Mouse (Mus musculus) hindbrain, postnatal 0 days (tissue): ENCODE data around the gene Arid3b. TPM values are rescaled to one million over a fixed set of nuclear protein-coding genes. Genes with fewer than 3 reads are reported as not detected.

Experiments
- ATAC-seq: fragments of 200-750 bp; cut with Nextera tagmentation; 2 replicates; pipeline ENCODE4 v1.8.0; 2017; ENCODE audit warnings: mild to moderate bottlenecking, moderate TSS enrichment, moderate library complexity
- DNase-seq: peaks from one replicate; pipeline ENCODE4 v3.0.0-alpha.2; 2015; ENCODE audit warnings: low spot score
- H3K27ac ChIP-seq: fragments of 300-500 bp; sonication (generic); 2 replicates; pipeline ENCODE4 v1.5.1; 2014; ENCODE audit warnings: mild to moderate bottlenecking
- H3K27me3 ChIP-seq: fragments of 300-500 bp; sonication (generic); 2 replicates; pipeline ENCODE4 v1.6.1; 2014; ENCODE audit warnings: low read length, mixed read lengths; ENCODE audit not compliant: insufficient read depth
- H3K36me3 ChIP-seq: fragments of 300-500 bp; sonication (generic); 2 replicates; pipeline ENCODE4 v1.6.1; 2014; ENCODE audit warnings: low read length, mixed read lengths; ENCODE audit not compliant: insufficient read depth
- H3K4me1 ChIP-seq: fragments of 300-500 bp; sonication (generic); 2 replicates; pipeline ENCODE4 v1.6.1; 2014; ENCODE audit warnings: antibody characterized with exemption, low read length, mixed read lengths; ENCODE audit not compliant: insufficient read depth
- H3K4me2 ChIP-seq: fragments of 300-500 bp; sonication (generic); 2 replicates; pipeline ENCODE4 v1.6.1; 2014; ENCODE audit warnings: low read depth, mild to moderate bottlenecking, low read length, moderate library complexity, mixed read lengths
- H3K4me3 ChIP-seq: fragments of 300-500 bp; sonication (generic); 2 replicates; pipeline ENCODE4 v1.5.1; 2014; ENCODE audit warnings: low read length
- H3K9ac ChIP-seq: fragments of 300-500 bp; sonication (generic); replicated peaks from 2 replicates; pipeline ENCODE4 v1.6.1; 2014; ENCODE audit warnings: mild to moderate bottlenecking, low read length, moderate library complexity, mixed read lengths
- H3K9me3 ChIP-seq: fragments of 300-500 bp; sonication (generic); 2 replicates; pipeline ENCODE4 v1.6.1; 2016; ENCODE audit warnings: low read length, mixed read lengths
- CTCF ChIP-seq: IDR thresholded peaks from 2 replicates; pipeline ENCODE4 v1.5.1; 2016; ENCODE audit warnings: antibody characterized with exemption, control low read depth, low read depth
- WGBS: fragments of 180-500 bp; shearing (Covaris S2); extraction: QIAGEN DNeasy Blood & Tissue Kit; methylation state at CpG from one replicate; pipeline ENCODE4 v1.1.7; 2014; 5-methylcytosine and 5-hydroxymethylcytosine counted together
- polyA plus RNA-seq: library from polyadenylated mRNA; unstranded; fragments of >200 nt; fragmentation: Nextera tagmentation; extraction: Ambion mirVana; gene quantifications from 2 replicates; pipeline ENCODE4 v1.2.1, GENCODE M21; 2015
- total RNA-seq: library from RNA; depleted of rRNA; stranded (reverse); fragments of >200 nt; gene quantifications from 2 replicates; pipeline ENCODE4 v1.2.3, GENCODE M21; 2014; rRNA removed

The Arid3b gene
- total and polyA plus RNA-seq, 2 experiments from 2014 or later = 4.4 to 7.7 TPM

DNA sequence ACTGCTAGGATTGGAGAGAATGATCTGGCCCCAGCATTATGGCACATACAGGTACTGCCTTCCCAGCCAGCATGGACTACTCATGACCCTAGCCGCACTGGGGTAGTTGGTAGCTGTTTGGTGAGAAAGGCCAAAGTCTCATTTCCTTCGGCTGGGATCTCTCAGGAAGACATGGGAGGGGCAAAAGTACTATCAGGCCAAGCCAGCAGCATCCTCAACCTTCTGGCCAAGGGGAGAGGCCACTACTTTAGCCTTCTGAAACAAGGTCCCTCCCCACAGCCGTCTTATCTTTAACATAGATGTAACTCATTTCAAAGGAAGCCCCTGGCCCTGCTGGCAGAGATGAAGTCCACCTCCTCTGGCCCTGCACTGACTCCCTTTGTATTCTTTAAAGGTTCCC, 79.0 kb downstream of the Arid3b start:
- no peak for DNase-seq
- TF ChIP-seq CTCF = no peak
- Histone ChIP-seq H3K4me2 (no peak overlapping the region), H3K27me3 (no peaks in the 10 kb centered on the region), H3K4me3 (no peak overlapping the region), H3K9me3 (no peaks in the 10 kb centered on the region), H3K4me1 (peaks cover 7% of the 10 kb centered on the region), H3K9ac (no peak overlapping the region), H3K27ac (no peak overlapping the region), H3K36me3 (peaks cover 64% of the 10 kb centered on the region)
- no peak for ATAC-seq
- WGBS = 82% methylated on average over 3 of the region's 3 CpGs

DNA sequence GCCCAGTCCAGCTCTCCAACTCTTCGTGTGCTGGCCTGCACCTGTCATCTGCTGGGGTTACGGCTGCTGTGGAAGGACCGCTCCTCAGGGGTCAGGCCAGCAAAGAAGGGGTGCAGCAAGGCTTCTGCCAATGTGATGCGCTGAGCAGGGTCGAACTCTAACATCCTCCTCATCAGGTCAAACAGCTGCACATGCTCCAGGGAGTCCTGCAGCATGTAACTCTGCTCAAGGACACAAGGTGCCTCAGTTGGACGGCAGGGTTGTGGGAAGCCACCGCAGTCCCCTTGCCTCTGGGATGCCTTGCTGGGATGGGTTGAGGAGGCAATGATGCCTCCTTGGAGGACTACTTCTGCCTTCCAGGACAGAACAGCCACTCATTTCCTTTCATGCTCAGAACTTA, 85.7 kb downstream of the Arid3b start:
- no peak for ATAC-seq
- WGBS = 87% methylated on average over 7 of the region's 7 CpGs
- Histone ChIP-seq H3K27me3 (no peaks in the 10 kb centered on the region), H3K9ac (no peak overlapping the region), H3K36me3 (peaks cover 89% of the 10 kb centered on the region), H3K4me2 (no peak overlapping the region), H3K27ac (no peak overlapping the region), H3K4me3 (no peak overlapping the region), H3K4me1 (no peaks in the 10 kb centered on the region), H3K9me3 (no peaks in the 10 kb centered on the region)
- no peak for DNase-seq
- no peak for TF ChIP-seq CTCF

- Histone ChIP-seq H3K9ac (no peak overlapping the region), H3K36me3 (peaks cover 76% of the 10 kb centered on the region), H3K4me2 (no peak overlapping the region), H3K4me3 (no peak overlapping the region), H3K4me1 (no peaks in the 10 kb centered on the region), H3K9me3 (no peaks in the 10 kb centered on the region), H3K27ac (no peak overlapping the region), H3K27me3 (no peaks in the 10 kb centered on the region)
- TF ChIP-seq CTCF = no peak
- DNase-seq = no peak
- ATAC-seq = no peak
- 50% methylated on average over 1 of the region's 1 CpGs for WGBS
These were observed 87.8 kb downstream of the Arid3b start for GRCm38 (mm10) chr9:57748831-57749230.

DNA sequence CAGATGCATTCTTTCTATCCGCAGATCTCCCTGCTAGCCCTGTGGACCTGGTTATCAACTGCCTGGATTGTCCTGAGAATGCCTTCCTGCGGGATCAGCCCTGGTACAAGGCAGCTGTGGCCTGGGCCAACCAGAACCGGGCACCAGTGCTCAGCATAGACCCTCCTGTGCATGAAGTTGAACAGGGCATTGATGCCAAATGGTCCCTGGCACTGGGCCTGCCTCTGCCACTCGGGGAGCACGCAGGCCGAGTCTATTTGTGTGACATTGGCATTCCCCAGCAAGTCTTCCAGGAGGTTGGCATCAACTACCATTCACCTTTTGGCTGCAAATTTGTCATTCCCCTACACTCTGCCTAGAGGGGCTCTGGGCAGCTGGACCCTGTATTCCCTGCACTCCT, 88.5 kb downstream of the Arid3b start:
- peaks cover 69% of the 10 kb centered on the region for H3K36me3 ChIP-seq
- TF ChIP-seq CTCF = no peak
- no peak overlapping the region for H3K27ac ChIP-seq
- 57% methylated on average over 6 of the region's 6 CpGs for WGBS
- no peak overlapping the region for H3K4me2 ChIP-seq
- no peak overlapping the region for H3K4me3 ChIP-seq
- no peaks in the 10 kb centered on the region for H3K27me3 ChIP-seq
- no peaks in the 10 kb centered on the region for H3K9me3 ChIP-seq
- H3K4me1 ChIP-seq = no peaks in the 10 kb centered on the region
- H3K9ac ChIP-seq = no peak overlapping the region
- ATAC-seq (no peak), DNase-seq (peak; percentile 43)

DNA sequence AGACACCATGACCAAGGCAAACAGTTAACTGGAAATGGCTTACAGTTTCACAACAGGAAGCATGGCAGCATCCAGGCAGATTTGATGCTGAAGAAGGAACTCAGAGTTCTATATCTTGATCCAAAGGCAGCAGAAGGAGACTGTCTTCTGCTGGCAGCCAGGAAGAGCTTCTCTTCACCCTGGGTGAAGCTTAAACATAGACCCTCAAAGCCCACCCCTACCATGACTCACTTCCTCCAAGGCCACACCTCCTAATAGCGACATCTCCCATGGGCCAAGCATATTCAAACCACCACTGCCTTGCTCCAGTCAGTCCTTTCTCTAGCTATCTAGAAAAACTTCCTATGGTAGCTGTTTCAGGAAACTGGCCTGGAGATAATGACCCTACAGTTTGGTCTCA, 89.5 kb downstream of the Arid3b start:
- Histone ChIP-seq H3K27me3 (no peaks in the 10 kb centered on the region), H3K4me3 (no peak overlapping the region), H3K36me3 (peaks cover 58% of the 10 kb centered on the region), H3K4me1 (no peaks in the 10 kb centered on the region), H3K9me3 (no peaks in the 10 kb centered on the region), H3K4me2 (no peak overlapping the region), H3K9ac (no peak overlapping the region), H3K27ac (no peak overlapping the region)
- DNase-seq (no peak), ATAC-seq (no peak)
- no peak for TF ChIP-seq CTCF
- WGBS = 81% methylated on average over 1 of the region's 1 CpGs

GRCm38 (mm10) chr9:57744462-57745091, 92.0 kb downstream of the Arid3b start:
- H3K9ac ChIP-seq = no peak overlapping the region
- H3K27me3 ChIP-seq = no peaks in the 10 kb centered on the region
- no peaks in the 10 kb centered on the region for H3K4me1 ChIP-seq
- DNase-seq = peak; percentile 80
- peak; percentile 36; the same call in 1 of the 2 replicates for ATAC-seq
- no peaks in the 10 kb centered on the region for H3K9me3 ChIP-seq
- peak; percentile 95 for TF ChIP-seq CTCF
- no peak overlapping the region for H3K4me3 ChIP-seq
- whole genome bisulfite sequencing = 80% methylated on average over 3 of the region's 3 CpGs
- H3K27ac ChIP-seq = no peak overlapping the region
- H3K36me3 ChIP-seq = peaks cover 46% of the 10 kb centered on the region
- no peak overlapping the region for H3K4me2 ChIP-seq

Other genes with a start within 250 kb of the Arid3b start
- gene Ulk3, start 247.3 kb downstream of the Arid3b start, total RNA-seq = 21.1 and 27.3 TPM in 2 replicates
- gene Ulk3, start 247.3 kb downstream of the Arid3b start, polyA plus RNA-seq = 18.5 and 21.0 TPM in 2 replicates
- gene Cplx3, start 230.5 kb downstream of the Arid3b start, total RNA-seq = 0.10 TPM in 1 of 2 replicates, not detected in the other
- gene Cplx3, start 230.5 kb downstream of the Arid3b start, polyA plus RNA-seq = 0.79 and 1.2 TPM in 2 replicates
- gene Lman1l, start 216.0 kb downstream of the Arid3b start, total RNA-seq = not detected in 2 replicates
- gene Lman1l, start 216.0 kb downstream of the Arid3b start, polyA plus RNA-seq = not detected in 2 replicates
- 128 and 129 TPM in 2 replicates for gene Csk, start 183.2 kb downstream of the Arid3b start, total RNA-seq
- 39.4 and 44.4 TPM in 2 replicates for gene Csk, start 183.2 kb downstream of the Arid3b start, polyA plus RNA-seq
- not detected in 2 replicates for gene Cyp1a2, start 153.1 kb downstream of the Arid3b start, total RNA-seq
- not detected in 2 replicates for gene Cyp1a2, start 153.1 kb downstream of the Arid3b start, polyA plus RNA-seq
- 0.05 and 0.07 TPM in 2 replicates for gene Cyp1a1, start 148.9 kb downstream of the Arid3b start, total RNA-seq
- 0.10 and 0.24 TPM in 2 replicates for gene Cyp1a1, start 148.9 kb downstream of the Arid3b start, polyA plus RNA-seq
- gene Edc3, start 128.3 kb downstream of the Arid3b start, total RNA-seq = 10.2 and 10.3 TPM in 2 replicates
- gene Edc3, start 128.3 kb downstream of the Arid3b start, polyA plus RNA-seq = 23.2 and 25.4 TPM in 2 replicates
- 76.3 and 83.7 TPM in 2 replicates for gene Clk3, start 70.9 kb downstream of the Arid3b start, total RNA-seq
- 48.8 and 52.7 TPM in 2 replicates for gene Clk3, start 70.9 kb downstream of the Arid3b start, polyA plus RNA-seq
- gene Ubl7, start 74.2 kb upstream of the Arid3b start, total RNA-seq = 96.6 and 116 TPM in 2 replicates
- gene Ubl7, start 74.2 kb upstream of the Arid3b start, polyA plus RNA-seq = 151 and 152 TPM in 2 replicates
- gene Sema7a, start 103.3 kb upstream of the Arid3b start, total RNA-seq = 60.2 and 62.8 TPM in 2 replicates
- 4.0 and 4.9 TPM in 2 replicates for gene Sema7a, start 103.3 kb upstream of the Arid3b start, polyA plus RNA-seq
- gene Cyp11a1, start 169.6 kb upstream of the Arid3b start, total RNA-seq = 4.1 and 4.3 TPM in 2 replicates
- gene Cyp11a1, start 169.6 kb upstream of the Arid3b start, polyA plus RNA-seq = 1.2 and 1.8 TPM in 2 replicates
- 16.0 and 19.2 TPM in 2 replicates for gene Stra6, start 227.0 kb upstream of the Arid3b start, total RNA-seq
- 7.5 TPM in 2 replicates for gene Stra6, start 227.0 kb upstream of the Arid3b start, polyA plus RNA-seq